Mouse (Mus musculus) thymus, postnatal 0 days (tissue): ENCODE data around the gene Stard3nl. TPM values are rescaled to one million over a fixed set of nuclear protein-coding genes. Genes with fewer than 3 reads are reported as not detected.

Experiments
- DNase-seq: peaks from one replicate; pipeline ENCODE4 v3.0.0-alpha.2; 2015; ENCODE audit warnings: low spot score
- polyA plus RNA-seq: library from polyadenylated mRNA; unstranded; fragments of >200 nt; fragmentation: Nextera tagmentation; extraction: Ambion mirVana; gene quantifications from 2 replicates; pipeline ENCODE4 v1.2.1, GENCODE M21; 2015

Stard3nl gene
- 58.6 and 66.6 TPM in 2 replicates for polyA plus RNA-seq

DNA sequence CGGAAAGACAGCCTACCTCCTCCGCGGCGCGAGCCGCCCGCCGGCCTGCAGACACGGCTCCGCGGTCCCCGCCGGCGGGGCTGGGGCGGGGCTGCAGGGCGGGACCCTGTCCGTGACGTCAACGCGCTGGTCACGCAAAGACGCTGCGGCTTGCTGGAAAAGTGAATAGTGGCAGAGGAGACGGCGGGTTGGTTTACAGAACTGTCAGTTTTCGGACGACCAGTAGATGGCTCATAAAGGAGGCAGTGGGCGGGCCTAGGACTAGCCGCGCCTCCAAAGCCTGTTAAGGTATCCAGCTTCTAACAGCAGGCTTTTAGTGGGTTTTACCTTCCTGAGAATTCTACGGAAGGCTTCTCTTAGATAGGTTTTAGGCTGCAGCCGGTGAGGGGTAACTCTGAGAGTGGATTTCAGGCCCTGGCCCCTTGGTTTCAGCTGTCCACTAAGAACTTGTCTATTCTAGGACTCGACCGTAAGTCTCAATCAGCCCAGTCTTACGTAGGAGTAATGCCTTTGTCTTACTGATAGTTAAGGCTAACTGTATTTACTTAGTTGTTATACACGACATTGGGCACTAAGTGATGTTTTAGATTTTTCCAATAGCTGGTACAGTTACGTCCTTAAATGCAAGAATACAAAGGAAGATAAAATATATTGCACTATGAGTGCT lies at the start of gene Stard3nl:
Stard3nl (minus strand) TSS at position 108 of the 667 bp plus-strand sequence.
- DNase-seq = peak; percentile 98

DNA sequence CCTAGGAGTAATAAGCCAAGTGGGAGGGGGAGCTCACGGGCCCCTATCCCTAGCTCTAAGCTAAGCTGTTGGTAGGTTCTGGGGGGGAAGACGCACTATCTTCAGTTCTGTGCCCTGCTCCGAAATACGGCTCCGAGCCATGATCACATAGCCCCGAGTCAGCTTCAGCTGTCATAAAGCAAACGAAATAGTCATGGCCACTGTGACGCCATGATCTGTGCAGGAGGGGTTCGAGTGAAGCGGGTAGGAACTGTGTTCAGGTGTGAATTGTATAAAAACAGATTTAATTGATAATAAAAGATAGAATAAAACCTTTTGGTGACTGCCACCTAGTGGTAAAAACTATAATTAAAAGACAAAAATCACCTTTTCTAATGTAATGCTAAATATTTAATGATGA lies 42.4 kb upstream of the Stard3nl start:
- peak; percentile 8 for DNase-seq

DNA sequence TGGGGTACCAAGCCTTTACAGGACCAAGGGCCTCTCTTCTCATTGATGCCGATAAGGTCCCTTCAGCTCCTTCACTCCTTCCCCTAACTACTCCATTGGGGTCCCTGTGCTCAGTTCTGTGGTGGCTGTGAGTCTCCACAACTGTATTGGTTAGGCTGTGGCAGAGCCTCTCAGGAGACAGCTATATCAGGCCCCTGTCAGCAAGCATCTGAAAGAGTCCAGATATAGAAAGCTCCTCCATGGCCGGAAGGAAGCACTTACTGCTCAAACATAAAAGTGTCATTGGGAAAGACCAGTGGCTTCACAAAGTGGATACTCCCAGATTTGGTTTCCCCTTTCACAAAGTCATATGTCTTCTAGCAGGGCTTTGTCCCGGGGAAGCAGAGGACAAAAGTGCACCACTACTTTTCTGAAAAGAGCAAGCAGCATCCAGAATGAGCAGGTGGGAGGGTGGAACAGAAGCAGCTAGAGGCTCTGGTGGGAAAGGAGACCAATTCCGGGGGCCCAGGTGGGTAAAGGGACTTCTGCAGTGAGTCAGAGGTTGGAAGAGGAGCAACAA lies 34.3 kb upstream of the Stard3nl start:
- no peak for DNase-seq

DNA sequence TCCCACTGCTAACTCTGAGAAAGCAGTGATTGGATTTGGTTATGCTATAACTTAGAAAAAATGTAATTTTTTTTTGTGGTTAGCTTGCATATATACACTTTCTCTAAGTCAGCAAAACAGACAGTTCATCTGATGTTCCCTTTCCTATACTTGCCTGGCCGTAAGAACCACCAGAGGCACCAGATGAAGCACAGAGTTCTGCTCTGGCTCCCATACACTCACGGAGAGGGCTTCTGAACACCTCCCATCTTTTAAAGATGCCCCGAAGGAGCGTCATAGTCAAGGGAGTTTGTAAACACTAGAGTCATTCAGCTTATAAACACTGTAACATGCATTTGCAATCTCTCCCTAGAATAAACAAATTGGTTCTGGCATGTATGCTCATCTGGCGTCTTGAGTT lies 32.5 kb upstream of the Stard3nl start:
- DNase-seq = no peak

DNA sequence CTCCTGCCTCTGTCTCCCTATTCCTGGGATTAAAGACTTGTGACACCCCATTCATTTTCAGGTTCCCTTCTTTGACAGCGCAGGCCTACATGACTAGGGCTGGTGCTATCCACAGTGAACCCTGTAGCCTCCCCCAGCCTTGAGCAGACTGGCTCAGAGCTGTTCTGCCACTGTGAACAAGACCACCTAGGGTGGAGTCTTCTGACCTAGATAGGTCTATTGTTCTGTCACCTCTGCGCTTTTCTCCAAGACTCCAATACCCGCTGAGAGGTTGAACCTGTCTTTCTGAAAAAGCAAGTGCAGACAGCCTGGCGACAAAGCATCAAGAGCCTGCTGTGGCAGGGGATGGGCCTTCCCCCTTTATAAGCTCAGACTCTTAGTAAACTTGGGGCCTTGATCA lies 29.0 kb upstream of the Stard3nl start:
- DNase-seq = no peak

DNA sequence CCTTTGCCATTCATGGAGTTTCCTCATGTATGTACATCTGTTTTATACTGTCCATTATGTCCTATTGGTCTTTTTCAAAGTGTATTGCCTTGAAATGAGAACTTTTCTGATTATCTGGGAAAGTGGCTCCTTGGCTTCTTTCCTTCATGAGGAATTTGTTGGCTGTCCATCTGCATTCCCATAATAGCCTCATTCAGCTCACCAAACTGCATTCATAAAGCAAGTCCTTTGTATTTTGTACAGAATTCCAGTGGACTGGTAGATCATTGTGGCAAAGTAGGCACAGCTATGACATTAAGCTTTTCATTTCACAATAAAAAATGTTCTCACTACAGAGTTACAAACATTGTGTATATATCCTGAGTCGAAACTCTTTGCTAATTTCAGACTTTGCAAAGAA lies 26.9 kb upstream of the Stard3nl start:
- DNase-seq = no peak

DNA sequence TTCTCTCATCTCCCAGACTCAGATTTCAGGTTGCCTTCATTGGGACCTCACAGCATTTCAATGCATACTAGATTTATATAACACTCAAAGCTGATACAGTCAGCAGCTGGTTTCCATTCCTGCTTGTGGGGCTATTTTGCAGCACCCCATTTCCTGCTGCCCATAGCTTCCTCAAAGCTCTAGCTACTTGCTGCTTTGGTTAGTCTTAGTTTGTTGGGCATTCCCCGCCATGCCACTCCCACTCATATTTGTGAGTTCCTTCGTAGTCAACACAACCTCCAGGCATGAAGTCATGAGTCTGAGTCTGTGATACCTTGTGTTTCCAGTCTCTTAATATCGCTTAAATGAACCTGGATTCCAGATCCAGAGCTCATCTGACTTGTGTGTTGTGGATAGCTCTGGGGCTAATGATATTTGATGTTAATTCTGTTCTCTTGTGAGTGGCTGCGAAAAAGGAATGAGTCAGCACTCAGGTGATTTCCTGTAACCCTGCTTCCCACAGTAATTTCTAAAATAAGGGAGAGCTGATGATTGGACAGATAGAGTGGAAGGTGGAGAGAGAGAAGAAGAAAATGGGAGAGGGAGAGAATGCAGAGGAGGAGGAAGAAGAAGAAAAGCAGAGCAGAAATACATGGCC lies 22.4 kb upstream of the Stard3nl start:
- no peak for DNase-seq

DNA sequence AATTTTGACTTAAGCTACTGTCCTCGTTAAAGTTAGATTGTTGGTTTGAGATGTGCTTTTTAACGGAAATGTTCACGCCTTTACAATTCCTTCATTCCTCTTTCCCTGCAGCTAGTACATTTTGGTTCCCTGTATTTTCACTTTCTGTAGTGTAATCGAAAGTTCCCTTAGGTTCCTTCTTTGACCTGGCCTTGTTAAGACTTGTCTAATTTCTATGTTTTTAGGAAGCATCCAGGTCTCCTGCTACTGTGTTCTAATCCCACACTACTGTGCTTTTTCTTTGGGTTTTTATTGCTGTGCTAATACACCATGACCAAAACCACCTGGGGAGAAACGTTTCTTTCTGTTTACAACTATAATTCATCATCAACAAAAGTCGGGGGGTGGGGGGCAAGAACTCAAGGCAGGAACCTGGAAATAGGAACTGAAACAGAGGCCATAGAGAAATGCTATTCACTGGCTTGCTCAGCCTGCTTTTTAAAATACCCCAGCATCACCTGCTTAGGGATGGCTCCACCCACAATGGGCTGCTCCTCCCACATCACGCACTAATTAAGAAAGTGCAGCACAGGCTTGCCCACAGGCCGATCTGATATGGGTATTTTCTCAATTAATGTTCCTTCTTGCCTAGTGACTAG lies 20.4 kb upstream of the Stard3nl start:
- no peak for DNase-seq

DNA sequence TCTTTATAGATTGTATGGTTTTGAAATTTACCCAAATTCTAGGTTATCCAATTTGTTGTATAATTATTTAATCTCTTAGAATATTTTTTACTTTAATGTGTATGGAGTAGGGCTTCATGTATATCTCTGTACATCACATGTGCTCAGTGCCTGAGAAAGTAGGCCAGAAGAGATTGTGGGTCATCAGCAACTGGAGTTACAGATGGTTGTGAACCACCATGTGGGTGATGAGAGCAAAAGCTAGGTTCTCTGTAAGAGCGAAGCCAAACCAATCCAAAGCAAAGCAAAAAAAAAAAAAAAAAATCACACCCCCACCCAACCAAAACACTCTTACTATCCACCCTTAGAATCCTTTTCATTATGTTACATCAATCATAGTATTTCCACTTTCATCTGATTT lies 19.7 kb upstream of the Stard3nl start:
- no peak for DNase-seq

DNA sequence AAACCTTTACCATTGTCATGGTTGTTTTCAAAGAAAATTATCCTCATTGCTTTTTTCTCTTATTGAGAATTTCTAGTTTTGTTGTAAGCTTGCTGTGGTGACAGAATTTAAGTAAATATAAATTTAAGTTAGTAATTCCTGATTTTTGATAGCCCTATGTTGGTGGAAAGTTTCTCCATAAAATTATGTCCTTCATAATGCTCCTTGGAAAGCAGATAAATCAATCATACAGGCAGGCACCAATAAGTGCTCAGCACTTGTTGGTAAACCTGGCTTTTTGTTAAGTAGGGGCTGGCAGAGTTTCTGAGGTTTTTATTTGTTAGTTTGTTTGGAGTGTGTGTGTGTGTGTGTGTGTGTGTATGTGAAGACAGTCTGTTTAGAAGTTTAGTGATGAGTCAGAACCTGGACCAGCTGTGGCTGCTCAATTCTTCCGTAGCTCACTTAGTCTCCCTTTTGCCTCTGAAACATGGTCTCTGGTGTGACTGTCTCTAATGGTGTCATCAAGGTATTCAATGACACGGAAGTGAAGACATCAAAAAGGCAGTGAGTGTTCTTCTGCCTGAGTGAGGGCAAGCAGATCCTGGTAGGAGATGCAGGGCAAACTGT lies 16.8 kb upstream of the Stard3nl start:
- DNase-seq = no peak

DNA sequence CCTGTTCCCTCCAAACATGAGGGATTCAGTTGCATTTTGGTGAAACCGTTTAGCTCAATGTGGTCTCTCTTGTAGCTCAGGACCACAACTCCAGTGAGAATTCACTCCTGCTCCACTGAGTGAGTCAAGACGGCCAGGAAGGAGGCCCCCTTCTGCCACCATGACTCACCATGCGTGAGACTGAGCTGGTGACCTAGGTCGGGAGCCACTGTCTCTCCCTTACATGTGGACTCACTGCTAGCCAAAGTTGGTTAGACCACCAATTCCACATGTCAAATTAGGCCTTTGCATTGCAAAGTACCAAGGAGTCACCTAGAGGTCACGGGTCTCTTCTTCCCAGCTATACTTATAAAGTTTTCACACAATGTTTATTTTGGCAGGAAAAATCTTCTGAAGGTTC lies 16.3 kb upstream of the Stard3nl start:
- DNase-seq = no peak

DNA sequence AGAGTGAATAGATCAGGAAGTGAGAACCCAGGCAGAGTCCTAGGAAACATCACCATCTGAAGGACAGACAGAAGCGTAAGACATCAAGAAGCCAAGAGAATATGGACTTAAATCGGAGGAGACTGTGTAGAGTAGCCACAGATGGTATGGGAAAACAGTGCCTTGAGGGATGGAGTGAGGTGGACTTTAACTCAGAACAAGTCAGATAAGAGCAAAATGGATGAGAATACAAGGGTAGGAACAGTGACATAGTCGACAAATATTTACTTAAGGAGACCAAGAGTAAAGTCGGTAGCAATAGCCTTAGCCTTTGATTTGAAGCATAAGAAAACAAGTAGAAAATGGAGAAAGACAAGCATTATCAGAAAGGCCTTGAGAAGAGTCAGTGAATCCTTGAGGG lies 15.1 kb upstream of the Stard3nl start:
- no peak for DNase-seq

DNA sequence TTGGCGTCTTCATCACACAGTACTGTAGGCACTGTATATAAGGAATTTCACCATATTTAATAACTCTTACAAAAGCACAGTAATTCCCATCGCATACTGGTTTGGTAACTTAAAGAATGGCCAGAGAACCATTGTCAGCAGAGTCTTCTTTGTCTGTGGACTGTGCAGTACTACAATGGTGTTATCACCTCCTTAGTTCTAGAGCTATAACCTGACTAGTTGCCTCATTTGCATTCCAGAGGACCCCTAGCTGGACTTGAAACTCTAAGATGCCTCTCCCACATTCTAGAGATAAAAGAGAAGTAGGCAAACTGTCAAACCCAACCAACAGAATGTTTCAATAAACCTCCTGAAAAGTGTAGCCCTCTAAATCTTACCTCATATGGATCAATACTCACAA lies 12.4 kb upstream of the Stard3nl start:
- DNase-seq = no peak

DNA sequence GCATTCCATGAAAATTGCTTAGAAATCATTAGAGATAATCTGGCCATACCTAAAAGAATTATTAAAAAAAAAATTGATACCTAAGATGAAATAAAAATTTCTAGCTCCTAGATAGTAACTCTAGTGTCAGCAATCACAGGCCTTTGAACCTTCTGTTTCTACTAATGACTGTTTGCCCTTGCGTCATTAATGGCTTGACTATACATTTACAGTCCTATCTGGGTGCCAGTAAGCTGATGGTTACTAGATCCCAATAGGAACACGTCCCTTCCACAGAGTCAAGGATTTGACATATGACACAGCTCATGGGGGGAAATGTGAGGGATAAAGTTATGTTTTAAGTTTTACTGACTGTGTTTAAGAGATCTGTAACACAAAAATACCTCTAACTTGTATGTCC lies 9.0 kb upstream of the Stard3nl start:
- DNase-seq = no peak

DNA sequence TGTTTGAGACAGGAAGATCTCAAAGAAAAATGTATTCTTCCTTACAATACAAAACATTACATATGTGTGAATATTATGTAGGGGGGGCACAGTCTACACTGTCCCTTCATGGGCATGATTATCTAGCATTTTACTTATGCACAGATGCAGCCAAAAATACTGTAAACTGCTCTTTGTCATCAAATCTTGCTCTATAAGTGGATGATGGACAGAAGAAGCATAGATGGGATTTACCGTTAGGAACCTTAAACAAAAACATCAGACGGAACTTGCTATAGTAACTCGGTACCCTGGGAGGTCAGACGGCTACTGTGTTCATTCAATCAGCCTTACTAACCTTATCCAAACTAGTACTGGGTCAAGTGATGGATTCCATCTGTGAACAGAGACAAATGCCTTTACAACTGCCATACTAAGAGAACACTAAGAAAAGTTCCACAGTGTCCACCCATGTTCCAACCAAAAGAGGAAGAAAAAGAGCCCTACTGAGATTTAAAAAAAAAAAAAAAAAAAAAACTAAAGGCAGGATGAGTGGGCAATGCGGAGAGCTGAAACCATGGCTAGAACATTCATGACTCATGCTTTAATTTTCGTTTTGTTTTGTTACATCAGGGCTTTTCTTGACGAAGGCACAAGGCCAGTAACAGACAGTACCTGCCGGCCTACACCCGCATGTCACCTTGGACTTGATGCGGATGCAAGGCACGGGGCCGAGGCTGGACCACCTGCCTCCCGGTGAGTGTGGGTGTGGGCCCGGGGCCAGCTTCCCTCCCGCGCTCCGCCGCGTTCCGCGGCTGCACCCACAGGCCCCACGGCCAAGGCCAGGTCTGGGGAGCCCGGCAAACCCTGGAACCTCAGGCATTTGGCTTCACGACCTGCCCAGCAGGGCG lies 552 bp downstream of the Stard3nl start:
- no peak for DNase-seq

DNA sequence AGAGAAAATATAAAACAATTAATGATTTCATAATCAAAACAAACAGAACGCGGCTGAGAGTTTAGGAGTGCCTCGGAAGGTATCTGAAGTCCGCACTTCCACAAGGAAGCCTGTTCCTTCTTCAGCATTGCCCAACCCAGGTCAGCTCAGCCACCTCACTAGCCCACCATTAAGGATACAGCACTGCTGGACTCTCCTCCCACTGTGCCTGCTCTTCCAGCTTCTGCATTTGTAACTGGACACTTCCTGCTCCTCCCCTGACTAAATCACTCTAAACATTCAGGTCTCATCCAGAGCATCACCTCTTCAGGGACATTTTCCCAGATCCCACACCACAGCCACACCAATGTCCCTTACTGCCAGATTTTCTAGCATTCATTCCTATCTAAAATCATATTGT lies 1.4 kb downstream of the Stard3nl start:
- no peak for DNase-seq

DNA sequence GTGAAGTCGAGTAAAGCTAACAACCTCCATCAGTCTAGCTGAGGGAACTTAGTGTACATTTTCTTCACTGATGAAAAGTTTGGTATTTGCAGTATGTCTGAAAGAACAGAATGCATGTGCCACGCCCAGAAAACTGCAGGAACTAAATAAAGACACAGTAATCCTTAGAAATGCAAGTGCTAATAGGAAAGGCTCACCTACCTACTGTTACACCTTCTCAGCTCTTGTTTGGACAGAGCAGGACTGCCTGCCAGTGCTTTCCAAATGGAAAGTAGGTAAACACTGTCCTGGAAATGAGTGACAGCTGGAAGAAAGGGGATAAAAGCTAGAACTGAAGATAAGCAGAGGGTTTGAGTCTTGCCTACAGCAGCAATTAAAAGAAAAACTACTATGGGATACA lies 1.9 kb downstream of the Stard3nl start:
- no peak for DNase-seq

DNA sequence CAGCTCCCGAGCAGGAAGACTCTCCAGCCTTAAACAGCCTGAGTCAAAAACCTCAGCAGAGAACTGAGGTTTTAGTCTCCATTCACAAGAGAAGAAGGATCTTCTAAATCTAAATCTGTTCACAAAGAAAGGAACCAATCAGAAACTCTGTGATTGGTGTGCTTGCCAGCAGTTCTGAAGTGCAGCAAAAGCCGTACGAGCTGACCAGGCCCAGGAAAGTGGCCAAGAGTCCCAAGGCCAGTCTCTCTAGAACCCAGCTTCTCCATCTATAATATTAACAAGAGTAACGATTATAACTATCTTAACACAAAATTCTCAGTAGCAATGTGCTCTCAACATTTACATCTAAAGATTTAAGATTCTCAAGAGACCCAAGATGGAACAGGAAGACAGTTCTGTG lies 4.0 kb downstream of the Stard3nl start:
- DNase-seq = no peak

DNA sequence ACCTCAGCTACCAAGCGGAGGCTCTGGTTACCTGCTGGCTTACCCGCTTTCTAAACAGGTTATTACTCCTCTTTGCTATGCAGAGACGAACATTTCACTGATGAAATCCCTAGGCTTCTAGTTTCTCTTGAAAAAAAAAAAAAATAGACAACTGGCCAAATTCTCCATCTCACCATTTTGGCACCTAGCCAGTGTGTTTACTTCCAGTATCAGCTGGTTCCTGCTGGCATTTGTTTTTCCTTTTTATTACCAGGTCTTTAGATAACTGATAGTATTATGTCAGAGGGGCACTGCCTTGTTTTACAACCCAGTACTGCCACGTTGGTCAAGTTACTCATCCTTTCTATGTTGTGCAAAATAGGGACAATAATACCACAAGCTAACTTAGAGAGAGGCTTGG lies 5.3 kb downstream of the Stard3nl start:
- no peak for DNase-seq

DNA sequence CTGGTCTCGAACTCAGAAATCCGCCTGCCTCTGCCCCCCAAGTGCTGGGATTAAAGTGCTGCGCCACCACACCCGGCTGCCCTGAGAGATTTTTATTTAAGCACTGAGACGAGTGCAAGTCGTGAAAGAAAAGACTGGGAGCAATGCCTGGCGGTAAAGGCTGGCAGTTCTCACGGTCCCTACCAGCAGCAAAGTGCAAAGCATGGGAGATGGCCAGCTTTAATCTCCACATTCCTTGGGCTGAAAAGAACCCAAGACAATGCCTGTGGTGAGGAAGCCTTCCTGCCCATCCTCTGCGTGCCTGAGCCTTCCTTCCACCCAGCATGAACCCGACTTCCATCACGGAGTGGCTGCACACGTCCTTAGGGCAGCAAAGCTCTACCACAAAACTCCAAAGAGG lies 5.7 kb downstream of the Stard3nl start:
- DNase-seq = no peak

DNA sequence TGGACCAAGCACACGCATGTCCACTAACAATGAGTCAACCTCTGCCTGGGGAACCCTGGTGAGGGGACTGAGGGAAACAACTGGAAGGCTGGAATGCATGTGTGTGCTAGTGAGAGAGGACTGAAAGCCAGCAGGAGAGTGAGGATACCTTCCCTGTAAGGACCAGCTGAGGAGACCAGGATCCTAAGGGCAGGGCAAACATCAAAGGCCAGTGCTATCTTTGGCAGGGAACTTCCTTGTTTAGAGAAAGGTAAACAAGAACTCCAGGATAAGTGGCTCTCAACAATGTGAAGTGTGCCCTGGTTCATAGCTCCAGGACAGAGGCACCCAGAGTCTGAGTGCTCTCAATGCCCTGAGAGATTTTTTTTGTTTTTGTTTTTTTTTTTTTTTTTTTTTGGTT lies 6.2 kb downstream of the Stard3nl start:
- DNase-seq = no peak
